Mouse (Mus musculus): Measurements from ENCODE around the gene Rufy3. TPM values are rescaled to one million over a fixed set of nuclear protein-coding genes. Genes with fewer than 3 reads are reported as not detected.

Rufy3 gene
- total RNA-seq, 2 experiments from 2014 or later = 184 to 188 TPM

DNA sequence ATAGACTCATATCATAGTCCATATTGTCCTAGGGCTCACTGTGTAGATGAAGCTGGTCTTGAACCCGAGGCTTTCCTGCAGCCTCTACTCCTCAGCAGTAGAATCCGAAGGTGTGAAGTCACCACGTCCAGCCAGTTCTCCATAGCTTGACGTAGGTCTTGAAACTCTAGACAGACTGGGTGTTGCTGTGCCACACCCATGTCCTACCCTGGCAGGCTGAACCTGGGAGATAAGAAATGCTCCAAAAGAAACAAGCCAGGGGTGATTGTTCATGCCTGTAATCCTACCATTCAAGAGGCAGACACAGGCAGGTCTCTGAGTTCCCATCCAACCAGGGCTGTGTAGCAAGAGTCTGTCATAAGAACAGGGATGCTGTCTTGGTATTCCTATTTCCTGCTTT, 62.7 kb downstream of the Rufy3 start:
- DNase-seq (ENCODE audit: low spot score in 2 of 2) = no peak

DNA sequence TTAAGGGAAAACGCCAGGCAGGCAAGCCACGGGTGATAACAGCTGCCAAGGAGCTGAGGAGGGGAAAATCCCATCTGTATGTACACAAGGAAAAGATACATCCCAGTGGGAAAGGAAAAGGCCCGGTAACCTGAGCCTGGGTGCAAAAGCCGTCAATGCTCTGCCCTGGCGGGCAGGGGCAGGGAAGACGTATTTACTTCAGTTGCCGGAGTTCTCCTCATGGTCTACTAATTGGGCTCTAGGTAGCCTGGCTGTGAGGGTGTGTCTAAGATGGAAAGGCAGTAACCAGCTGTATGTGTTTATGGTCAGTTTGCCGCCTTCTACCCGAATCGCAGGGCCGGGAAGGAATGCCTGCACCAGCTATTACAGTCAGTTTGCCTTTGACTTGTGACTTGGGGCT, 64.3 kb downstream of the Rufy3 start:
- DNase-seq (ENCODE audit: low spot score in 2 of 2) = no peak

DNA sequence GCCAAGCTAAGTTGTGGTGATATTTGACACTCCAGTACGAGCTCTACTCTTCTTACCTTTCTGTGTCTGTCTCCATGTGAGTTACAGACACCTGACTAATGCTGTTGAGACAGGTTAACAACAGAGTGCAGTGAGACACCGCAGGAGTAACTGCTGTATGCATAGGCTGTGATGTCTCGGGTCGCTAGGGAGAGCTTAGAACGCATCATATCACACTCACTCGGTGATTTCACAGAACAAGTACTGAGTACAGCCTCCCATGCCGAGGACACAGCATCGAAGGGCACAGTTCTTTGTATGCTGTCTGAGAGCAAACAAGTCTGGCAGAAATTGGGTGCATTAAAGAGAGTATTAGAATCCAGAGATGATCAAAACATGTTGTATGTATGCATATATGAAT, 65.1 kb downstream of the Rufy3 start:
- no peak for DNase-seq (ENCODE audit: low spot score in 2 of 2)

DNA sequence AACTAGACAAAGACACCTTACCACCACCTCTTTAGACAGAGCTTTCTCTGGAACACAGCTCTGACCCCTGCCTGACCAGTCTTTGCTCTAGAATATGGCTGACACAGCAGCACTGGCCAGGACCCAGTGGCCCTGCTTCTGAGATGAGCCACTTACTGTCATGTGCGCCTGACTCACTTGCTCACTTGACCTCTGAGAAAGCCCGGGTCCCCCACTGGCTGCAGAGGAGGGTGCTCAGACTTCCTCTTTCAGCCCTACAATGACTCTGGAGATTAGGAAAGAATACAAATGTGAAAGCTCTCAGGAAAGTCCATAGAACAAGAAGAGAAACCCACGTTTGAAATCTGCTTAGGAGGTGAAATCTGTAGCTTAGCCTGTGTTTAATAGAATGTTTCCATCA, 66.0 kb downstream of the Rufy3 start:
- DNase-seq (ENCODE audit: low spot score in 2 of 2) = no peak

DNA sequence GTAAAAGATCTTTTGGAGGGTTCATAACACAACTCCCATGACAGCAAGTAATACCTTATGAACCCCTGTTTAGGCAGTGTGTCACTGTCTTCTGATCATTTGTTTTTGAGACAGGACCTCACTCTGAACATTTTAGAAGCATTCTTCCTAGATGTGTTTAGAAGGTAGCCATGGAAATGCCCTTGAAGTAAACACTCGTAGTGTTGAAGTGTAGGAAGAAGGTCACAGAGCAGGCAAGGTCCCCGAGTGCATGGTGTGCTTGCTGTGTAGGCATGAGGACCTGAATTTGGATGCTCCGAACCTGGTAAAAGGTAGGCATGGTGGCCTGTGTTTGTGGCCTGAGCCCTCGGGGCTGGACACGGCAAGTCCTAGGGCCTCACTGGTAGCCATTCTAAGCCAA, 66.7 kb downstream of the Rufy3 start:
- no peak for DNase-seq (ENCODE audit: low spot score in 2 of 2)

DNA sequence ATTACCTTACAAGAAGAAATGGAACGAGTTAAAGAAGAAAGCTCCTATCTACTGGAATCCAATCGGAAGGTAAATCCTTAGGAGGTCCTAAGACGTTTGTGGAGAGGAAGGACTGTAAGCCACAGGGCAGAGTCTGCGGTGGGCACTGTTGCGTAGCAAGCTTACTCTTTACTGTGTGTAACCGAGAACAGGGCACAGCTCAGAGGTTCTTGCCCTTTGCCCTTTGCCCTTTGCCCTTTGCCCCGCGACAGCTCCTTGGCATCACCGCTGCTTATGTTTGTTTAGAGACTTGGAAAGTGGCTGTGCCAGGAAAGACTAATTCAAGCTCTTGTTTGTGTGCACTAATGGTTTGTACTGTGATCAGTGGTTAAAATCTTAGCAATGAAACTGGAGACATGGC, 67.6 kb downstream of the Rufy3 start:
- DNase-seq (ENCODE audit: low spot score in 2 of 2) = no peak

DNA sequence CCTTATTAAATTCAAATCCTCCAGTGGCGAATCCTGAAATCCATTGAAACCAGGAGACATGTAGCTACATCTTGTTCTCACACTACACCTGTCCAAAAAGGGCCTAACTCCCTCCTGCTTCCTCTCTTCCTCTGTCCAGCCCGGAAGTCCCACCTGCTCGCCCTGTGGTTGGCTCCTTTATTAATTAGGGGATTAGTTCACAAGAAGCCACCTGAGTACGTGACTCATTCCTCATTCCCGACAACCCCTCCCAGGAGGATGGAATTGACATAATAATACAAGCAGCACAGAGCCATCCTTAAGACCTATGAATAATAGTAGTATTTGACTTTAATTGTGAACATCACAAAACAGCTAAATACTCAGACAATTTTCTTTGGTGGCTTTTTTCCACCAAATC, 69.2 kb downstream of the Rufy3 start:
- DNase-seq (ENCODE audit: low spot score in 2 of 2) = no peak

DNA sequence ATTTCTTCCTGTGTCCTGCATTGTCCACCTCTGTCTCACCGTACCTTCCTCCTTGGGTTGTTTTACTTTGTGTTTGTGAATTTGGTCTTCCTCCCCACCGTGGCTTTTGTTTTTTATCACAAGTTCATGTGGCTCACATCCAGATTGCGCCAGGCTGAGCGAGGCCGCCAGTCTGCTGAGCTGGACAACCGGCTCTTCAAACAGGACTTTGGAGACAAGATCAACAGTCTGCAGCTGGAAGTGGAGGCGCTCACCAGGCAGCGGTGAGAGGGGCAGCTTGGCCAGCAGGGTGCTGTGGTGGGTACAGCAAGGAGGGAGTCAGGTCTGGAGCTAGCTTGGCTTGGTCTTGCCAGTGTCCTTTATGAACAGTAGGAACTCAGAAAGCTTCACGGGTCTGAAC, 77.9 kb downstream of the Rufy3 start:
- DNase-seq (ENCODE audit: low spot score in 2 of 2) = no peak

DNA sequence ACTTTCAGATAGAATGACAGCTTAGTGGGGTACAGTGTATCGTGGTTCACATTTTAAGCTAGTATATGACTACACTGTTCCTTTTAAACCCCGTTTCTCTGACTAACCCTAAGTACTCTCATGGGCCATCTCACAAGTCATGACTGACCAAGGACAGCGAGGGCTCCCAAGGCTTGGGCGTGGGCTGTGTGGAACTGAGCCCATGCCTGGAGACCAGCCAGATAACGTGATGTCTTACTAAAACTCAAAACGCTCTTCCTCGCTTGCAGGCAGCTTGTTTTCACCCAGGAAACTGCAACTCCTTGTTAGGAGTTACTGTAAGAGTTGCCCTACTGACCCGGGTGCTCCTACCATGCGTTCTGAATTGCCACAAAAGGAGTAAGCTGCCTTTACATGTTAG, 78.7 kb downstream of the Rufy3 start:
- no peak for DNase-seq (ENCODE audit: low spot score in 2 of 2)

DNA sequence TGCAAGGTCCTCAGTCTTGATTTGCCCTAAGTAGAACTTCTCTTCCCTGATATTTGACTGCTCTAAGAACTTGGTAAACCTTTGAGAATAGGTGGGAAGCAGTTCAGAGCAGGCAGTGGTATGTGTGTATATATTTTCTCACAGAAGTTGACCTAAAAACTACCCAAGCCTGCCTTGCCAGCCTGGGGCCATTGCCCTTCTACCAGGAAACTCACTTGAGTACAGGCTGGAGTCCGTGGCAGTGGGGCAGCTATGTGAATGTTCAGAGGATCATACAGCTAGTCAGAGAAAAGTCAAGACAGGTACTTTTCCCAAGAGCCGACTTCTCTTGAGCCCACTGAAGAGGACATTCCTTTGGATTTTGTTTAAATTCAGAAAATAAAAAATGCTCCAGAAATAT, 80.1 kb downstream of the Rufy3 start:
- no peak for DNase-seq (ENCODE audit: low spot score in 2 of 2)

DNA sequence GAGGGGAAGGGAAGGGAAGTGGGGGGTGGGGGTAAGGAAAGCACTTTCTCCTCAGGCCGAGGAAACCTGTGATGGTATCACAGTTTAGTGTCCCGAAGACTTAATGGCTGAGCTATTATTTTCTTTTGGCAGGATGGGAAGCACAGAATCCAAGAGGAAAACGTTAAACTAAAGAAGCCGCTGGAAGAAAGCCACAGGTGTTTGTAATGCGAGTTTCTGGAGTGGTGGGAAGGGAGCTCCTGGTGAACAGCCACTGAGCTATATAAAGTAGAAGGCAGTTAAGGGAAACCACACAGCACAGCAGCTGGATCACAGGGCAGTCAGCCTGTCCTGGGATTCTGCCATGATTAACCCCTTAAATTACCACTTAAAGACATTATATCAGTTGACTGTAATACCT, 80.6 kb downstream of the Rufy3 start:
- no peak for DNase-seq (ENCODE audit: low spot score in 2 of 2)

DNA sequence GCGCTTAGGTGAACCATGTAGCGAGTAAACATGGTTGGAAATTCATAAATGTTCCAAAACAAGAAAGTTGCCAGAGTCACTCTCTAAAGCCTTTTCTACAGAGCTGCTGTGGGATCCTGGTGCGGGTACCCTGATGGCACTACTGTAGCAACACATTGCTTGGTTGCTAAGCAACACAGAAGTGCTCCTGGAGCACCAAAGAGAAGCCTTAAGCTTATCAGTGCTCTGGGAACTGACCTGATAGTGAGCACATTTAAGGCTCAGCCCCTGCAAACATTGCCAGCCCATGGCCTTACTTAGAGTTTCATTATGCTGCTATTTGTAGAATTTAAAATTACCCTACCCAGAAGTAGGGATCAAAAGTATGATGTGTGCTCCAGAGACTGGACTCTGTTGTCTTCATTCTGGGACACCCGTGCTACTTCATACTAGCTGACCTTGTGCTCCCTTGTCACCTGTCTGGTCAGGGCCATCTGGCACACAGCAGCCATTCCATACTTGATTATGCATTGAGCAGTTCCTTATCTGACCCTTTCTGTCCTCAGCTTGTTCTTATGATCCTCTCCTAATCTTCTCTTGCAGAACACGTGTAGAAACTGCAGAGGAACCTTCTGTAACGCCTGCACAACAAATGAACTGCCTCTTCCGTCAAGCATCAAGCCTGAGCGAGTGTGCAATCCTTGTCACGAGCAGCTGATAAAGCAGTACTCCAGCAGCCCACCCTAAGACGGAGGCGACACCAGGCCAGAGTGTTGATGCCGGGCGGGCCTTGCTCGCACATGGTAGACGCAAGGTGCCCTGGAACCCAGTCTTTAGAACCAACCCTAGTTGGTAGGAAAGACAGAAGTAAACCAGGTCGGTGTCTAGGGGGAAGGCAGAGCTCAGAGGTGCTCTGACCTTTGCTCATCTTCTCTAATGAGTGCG, 84.7 kb downstream of the Rufy3 start:
- no peak for DNase-seq (ENCODE audit: low spot score in 2 of 2)

DNA sequence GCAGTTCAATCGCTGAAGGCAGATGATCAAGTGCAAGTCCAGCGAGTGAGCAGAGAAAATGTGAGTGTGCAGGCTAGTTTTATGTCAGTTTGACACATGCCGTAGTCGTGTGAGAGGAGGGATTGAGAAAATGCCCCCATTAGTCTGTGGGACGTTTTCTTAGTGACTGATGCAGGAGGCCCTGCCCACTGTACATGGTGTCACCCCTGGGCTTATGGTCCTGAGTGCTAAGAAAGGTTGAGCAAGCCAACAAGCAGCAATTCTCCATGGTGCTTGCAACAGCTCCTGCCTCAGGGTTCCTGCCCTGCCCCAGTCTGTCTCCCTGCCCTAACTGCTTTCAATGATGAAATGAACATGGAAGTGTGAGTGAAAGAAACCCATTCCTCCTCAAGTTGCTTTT, 87.7 kb downstream of the Rufy3 start:
- no peak for DNase-seq (ENCODE audit: low spot score in 2 of 2)

DNA sequence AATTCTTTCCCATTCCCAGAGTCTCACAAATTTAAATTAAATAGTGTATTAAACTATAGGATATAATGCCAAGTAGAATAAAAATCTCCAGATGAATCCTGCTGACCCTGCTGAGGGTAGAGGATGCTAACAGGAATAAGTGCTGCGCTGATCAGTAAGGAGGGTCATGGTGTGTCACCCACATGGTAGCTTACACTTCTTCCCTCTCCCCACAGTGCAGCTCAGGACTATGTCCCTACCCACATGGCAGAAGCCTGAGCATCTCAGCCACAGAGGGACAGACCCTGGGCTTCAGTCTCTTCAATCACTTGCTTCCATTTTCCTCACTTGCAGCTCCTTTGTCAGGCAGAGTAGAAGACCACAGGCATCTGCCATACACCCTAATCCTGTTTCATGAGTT, 93.0 kb downstream of the Rufy3 start:
- no peak for DNase-seq (ENCODE audit: low spot score in 2 of 2)

DNA sequence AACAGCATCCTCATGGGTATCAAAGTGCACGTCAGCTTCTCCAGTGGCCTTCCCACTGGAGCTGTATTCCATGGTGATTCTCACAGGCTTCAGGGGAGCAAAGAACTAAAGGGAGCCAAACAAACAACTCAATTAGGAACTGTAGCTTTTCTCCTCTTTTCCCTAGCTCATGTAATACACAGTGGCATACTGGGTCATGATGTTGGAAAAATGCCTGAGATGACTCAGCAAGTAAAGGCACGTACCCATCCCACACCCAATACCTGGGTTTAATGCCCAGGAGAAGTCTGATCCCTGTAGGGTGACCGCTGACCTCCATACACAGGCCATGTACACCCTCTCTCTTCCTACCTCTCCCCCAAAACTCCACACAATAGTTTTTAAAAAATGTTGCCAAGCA, 98.3 kb downstream of the Rufy3 start:
- DNase-seq (ENCODE audit: low spot score in 2 of 2) = no peak

DNA sequence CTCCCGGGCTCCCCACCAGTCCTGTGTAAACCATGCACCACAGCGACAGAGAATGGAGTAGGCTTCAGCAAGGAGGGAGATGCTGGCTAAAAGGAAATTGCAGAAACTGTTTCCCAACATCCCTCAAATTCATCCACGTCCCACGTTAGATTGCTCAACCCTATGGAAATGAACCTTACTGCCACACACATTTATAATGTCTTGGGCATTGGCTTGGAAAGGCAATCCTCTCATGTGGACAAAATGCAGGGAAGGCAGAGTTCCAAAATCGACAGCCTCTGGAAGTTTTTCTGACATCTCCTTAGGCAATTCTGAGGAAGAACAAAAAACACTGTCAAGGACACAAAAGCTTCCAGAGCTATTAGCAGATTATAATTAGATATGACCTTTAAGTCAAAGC, 99.0 kb downstream of the Rufy3 start:
- DNase-seq (ENCODE audit: low spot score in 2 of 2) = no peak

DNA sequence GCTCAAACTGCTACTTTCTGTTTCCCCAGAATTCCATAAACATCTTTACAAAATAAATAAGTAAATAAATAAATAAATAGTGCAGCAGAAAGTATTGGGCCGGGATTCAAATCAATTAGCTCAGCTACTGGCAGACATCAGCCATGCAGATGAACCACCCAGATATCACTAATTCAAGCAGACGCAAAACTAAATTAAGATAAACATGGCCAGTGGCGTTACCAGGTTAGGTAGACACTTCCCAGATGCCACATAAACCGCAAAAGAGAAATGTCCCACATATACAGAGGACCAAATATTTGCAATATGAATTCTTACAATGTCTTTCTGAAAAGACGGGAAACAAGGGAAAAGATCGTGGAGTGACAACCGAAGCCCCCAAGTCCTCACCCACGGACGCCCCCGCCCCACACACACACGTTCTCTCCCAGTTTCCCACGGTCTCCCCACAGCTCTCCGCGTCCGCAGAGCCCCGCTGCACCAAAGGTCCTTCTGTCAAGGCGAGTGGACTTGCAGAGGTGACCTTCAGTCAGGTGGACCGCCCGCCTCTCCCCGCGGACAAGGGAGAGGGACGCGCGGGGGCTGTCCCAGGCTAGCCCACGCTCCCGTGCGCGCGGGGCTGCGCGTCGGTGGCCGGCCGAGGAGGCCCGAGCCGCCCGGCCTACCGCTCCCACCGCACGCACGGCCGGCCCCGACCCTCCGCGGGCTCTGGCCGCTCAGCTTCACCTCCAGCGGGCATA, 110.0 kb downstream of the Rufy3 start:
- peak in 1 of 2 experiments; percentile 38 for DNase-seq (ENCODE audit: low spot score in 2 of 2)

DNA sequence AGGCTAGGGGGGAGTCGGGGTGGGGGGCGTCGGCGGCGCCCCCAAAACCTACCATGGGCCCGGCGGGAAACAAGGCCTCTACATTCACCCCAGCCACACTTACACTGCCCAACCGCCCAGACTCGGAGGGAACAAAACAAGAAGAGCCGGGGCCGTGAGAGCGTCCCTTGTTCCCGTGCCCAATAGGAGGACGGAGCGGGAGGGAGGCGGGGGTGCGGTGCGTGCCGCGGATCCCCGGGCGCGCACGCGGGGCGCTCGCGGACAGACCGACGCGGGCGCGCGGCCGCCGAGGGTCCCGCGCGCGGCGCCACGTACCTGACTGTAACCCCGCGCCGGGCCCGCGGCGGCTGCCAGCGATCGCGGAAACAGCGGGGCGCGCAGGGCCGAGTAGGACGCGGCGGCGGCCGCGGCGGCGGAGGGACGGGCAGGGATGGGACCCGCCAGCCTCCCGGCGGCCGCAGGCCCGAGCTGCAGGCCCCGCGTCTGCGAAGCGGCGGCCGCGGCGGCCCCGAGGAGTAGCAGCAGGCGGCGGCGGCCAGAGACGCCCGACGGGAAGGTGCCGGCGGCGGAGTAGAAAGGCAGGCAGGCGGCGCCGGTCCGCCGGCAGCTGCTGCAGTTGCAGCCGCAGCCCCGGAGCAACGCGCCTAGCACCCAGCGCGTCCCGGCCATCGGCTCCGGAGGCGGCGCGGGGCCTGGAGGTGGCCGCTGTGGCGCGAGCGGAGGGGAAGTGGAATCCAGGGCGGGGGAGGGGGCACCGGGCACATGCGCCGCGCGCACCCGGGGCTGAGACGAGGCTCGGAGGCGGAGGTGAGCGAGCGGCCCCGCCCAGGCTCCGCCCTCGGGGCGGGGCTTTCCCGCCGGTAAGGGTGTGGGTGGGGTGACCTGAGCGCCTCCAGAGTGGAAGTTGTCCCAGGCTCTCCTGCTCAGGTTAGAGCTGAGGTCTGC, 110.9 kb downstream of the Rufy3 start, which contains the start of gene Grsf1:
Grsf1 (minus strand) TSS at position 729 of the 945 bp plus-strand sequence.
- peak; percentile 85 to 91 for DNase-seq (ENCODE audit: low spot score in 2 of 2)

DNA sequence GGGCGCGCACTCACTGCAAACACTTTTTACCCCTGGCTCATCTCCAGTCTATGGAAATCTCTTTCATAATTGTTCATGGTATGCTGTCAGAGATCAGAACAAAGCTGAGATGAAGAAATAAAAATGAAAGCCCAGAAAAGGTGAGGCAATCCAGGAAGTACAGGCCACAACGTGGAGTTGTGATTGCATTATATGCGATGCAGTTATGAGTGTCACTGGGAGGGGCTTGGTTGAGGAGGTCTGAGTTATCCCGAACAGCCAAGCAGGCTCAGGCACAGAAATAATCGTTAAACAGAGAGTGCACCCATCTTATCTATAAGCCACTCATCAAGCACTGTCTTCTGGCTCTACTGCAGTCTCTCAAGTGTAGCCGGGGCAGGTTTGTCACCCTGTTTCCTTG, 114.1 kb downstream of the Rufy3 start:
- DNase-seq (ENCODE audit: low spot score in 2 of 2) = no peak

DNA sequence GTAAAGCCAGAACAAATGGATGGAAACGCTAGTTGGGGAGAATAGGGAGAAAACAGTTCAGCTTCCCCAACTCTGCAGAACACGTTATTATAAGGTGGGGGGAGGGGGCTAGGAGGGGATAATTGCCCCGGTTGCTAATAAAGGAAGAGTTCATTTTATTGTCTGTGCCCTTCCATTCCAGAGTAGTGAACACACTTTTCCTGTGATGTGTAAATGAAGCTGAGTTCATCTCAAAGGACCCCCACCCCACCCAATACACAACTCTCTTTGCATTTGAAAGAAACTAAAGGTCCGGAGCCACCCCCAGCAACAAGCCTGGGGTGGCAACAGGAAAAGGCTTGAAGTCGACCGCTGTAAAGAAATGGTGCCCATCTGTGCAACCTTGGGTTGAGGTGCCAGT, 114.5 kb downstream of the Rufy3 start:
- no peak for DNase-seq (ENCODE audit: low spot score in 2 of 2)

DNA sequence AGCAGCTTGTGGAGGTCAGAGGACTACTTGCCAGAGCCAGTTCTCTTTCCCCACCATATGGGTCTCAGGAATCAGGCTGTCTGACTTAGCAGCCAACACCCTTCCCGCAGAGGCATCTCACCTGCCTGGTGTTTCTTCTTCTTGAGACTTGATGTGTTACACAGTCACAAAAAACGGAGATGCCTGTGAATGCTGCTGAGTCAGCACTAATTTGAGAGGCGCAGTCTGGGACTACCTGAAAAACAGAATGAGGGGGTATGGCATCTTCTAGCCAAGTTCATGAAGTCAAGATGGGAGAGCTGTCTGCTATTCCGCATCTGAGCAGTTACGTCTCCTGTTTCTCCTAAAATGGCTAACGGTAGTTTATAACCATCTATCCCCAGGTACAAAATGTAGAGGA, 115.7 kb downstream of the Rufy3 start:
- no peak for DNase-seq (ENCODE audit: low spot score in 2 of 2)
